Mouse (Mus musculus) layer of hippocampus, adult 18-20 months (tissue): Measurements from ENCODE around the gene Frzb. TPM values are rescaled to one million over a fixed set of nuclear protein-coding genes. Genes with fewer than 3 reads are reported as not detected.

Experiments
- DNase-seq, 2 experiments: peaks; one replicate each; pipeline ENCODE4 v3.0.0; 2022; ENCODE audit warnings: low spot score in 2 of 2
- total RNA-seq, 2 experiments: library from RNA; stranded (reverse); gene quantifications; 2 replicates each; pipeline ENCODE4 v1.2.3; 2021

Frzb gene
- total RNA-seq, 2 experiments from 2014 or later: 30.0 to 32.9 TPM

- DNase-seq: no peak
Measured at GRCm38 (mm10) chr2:80430357-80431053, 16.9 kb downstream of the Frzb start.

GRCm38 (mm10) chr2:80423116-80423515 lies 24.3 kb downstream of the Frzb start:
- no peak for DNase-seq

DNA sequence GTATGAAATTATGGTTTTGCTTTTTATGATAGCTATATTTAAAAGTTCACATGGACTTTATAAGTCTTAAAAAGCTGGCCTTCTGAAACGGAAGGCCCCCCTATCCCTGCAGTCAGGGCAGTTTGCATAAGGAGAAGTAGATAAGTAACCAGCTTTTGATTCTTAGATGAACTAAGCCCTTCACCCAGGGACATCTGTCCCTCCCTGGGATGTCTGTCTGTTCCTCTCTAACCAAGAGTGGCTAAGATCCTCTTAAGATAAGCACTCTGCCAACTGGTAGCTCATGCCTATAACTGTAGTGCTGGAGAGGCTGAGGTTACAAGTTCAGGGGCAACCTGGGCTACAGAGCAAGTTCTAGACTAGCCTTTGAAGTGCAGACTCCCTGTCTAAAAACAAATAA lies 25.4 kb downstream of the Frzb start:
- DNase-seq: no peak

- DNase-seq: no peak
Measured at GRCm38 (mm10) chr2:80416286-80416685, 31.1 kb downstream of the Frzb start.

DNA sequence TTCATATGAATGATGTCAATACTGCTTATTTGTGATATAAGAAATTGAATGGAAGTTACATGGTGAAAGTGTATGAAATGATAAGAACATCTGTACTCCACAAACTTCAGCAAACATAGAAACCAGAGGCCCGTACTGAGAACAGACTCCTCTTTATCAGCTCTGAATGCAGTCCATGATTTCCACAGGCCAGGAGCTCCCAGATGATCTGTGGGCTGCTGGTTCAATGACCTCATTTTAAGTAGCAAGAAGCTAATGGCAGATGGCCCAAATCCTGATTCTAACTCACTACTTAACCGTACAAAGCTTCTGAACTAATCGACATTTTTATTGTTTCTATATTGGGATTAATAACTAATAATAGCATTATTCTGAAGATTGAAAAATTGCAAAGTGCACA lies 33.0 kb downstream of the Frzb start:
- peak in 1 of 2 experiments; percentile 16 for DNase-seq

- no peak for DNase-seq
Measured at GRCm38 (mm10) chr2:80413124-80413523, 34.3 kb downstream of the Frzb start.

GRCm38 (mm10) chr2:80409893-80410574 lies 37.4 kb downstream of the Frzb start:
- no peak for DNase-seq

DNA sequence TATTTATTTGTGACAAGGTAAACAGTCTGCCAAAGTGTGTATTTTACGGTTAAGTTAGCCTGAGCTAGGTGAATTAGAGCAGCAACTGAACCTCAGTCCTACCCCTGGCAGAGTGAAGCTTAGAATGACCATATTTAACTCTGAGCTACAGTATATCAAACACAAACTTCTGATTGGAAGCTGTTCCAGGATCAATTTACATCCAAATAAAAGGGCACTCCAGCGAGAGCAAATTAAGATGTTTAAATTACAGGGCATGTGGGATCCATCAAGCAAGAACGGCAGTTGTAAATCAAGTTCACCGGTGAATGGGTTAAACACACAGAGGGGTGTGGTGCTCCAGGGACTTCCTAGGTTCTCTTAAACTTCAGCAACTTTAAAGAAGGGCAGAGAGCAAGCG lies 42.7 kb downstream of the Frzb start:
- DNase-seq: no peak

GRCm38 (mm10) chr2:80398595-80399099 lies 48.8 kb downstream of the Frzb start:
- no peak for DNase-seq

GRCm38 (mm10) chr2:80396864-80397263 lies 50.6 kb downstream of the Frzb start:
- DNase-seq: no peak

- no peak for DNase-seq
Measured at GRCm38 (mm10) chr2:80396057-80396456, 51.4 kb downstream of the Frzb start.

- DNase-seq: peak; percentile 55 to 87
Measured at GRCm38 (mm10) chr2:80388341-80388740, 59.1 kb downstream of the Frzb start.

DNA sequence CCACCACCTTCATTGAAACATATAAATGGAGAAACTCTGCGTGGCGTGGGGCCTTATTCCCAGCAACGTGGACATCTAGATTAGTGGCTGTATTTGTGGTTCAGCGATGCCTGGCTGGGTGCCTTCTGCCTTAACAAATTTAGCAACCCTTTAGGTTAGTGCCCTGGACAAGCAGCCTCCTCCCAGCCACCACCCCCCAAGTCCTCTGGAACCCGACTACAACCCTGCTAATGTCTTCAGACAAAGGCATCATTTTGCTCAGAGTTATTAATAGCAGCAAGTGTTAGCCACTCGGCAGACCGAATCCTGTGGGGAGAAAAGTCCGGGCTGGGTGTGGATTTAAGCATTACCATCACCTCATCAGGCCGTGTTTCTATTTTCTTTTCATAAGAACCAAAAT lies 59.8 kb downstream of the Frzb start:
- DNase-seq: peak in 1 of 2 experiments; percentile 14

DNA sequence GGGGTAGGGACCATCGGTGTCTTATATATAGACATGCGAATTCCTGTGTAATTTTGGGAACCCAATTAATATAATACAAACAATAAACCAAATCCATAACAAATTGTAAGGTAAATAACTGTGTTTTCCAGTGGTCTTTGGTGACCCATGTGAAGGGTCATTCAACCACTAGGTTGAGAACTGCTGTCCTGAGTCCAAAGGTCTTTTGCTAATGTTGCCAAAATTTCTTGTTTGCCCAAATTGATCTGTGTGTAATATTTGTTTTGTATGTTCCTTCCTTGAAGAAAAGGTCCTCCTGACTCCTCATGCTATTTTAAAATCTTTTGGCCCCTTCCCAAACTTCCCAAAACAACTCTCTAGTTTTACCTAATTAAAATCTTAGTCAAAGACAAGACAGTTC lies 61.2 kb downstream of the Frzb start:
- DNase-seq: no peak

DNA sequence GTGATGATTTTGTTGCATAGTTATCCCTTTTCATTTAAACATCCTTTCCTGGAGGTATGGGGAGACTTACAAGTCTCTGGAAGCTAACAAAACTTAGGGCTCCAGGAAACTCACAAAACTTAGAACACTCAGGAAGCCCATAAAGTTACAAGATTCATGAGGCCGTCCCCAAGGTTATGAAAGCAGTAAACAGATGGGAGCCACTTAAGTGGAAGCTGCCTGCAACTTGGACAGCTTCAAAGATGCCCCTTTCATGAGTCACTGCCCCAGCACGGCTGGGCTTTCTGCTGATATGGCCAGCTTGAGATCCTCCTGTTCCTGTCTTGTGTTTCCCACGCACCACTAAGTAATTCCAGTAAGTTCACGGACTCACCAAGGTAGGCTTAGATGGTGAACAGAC lies 63.0 kb downstream of the Frzb start:
- no peak for DNase-seq

GRCm38 (mm10) chr2:80379848-80380247 lies 67.6 kb downstream of the Frzb start:
- no peak for DNase-seq

DNA sequence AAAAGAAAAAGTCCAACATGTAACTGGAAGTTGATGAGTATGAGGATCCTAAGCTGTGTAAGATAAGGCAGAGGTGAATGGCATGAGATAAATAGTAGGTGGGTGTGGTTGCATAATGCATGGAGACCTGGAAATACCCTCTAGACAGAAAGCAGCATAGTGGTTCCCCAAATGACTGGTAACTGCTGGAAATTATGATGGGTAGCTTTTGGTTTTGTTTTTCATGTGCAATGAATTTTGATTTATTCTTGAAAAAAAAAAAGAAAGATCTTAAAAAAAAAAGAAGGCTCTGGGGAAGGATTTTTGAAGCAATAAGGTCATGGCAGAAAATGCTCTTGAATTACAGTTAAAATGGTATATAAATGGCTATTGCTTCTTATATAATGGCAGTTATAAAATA lies 72.5 kb downstream of the Frzb start:
- DNase-seq: no peak

GRCm38 (mm10) chr2:80371458-80371857 lies 76.0 kb downstream of the Frzb start:
- peak in 1 of 2 experiments; percentile 34 for DNase-seq
